Mouse (Mus musculus) brain, embryonic 14.5 days (tissue): Measurements from ENCODE around the gene Mapk10.

Experiments
- CTCF ChIP-seq: fragments of 200-500 bp; IDR thresholded peaks from 2 replicates; pipeline ENCODE4 v1.5.1; 2012; ENCODE audit warnings: inconsistent platforms, mild to moderate bottlenecking, moderate library complexity, borderline replicate concordance; ENCODE audit not compliant: insufficient read depth, insufficient read length; ENCODE audit errors: extremely low read depth
- POLR2A ChIP-seq: fragments of 200-500 bp; IDR thresholded peaks from 2 replicates; pipeline ENCODE4 v1.6.1; 2012; ENCODE audit warnings: mild to moderate bottlenecking, inconsistent platforms, borderline replicate concordance; ENCODE audit not compliant: poor library complexity, insufficient read depth, insufficient read length, severe bottlenecking; ENCODE audit errors: extremely low read depth

GRCm38 (mm10) chr5:103208869-103209268 lies 2.3 kb downstream of the Mapk10 start:
- no peak for TF ChIP-seq CTCF
- TF ChIP-seq POLR2A, result no peak
